Mouse (Mus musculus) megakaryocyte-erythroid progenitor cell, adult 5-6 weeks (primary cell): ENCODE measurements around the gene Btbd6. TPM values are rescaled to one million over a fixed set of nuclear protein-coding genes. Genes with fewer than 3 reads are reported as not detected.

Experiments used
- ATAC-seq: replicated peaks from 2 replicates; pipeline ENCODE4 v1.8.0; 2016; ENCODE audit warnings: mild to moderate bottlenecking, inconsistent platforms; ENCODE audit not compliant: severe bottlenecking, poor library complexity, low FRiP score, low TSS enrichment
- total RNA-seq, 2 experiments: library from RNA; stranded (forward) in 1 of 2; stranded (reverse) in 1 of 2; fragments of 200-1000, 215-1000 nt in 1 of 2; fragments of >200 nt in 1 of 2; fragmentation: Nextera tagmentation in 1 of 2; gene quantifications; 2 replicates each; pipeline ENCODE4 v1.2.3; 2014 to 2017

The Btbd6 gene
- total RNA-seq (2014; fragmentation: Nextera tagmentation) (4.2 and 6.5 TPM in 2 replicates), total RNA-seq (2017) (5.0 and 8.7 TPM in 2 replicates)

DNA sequence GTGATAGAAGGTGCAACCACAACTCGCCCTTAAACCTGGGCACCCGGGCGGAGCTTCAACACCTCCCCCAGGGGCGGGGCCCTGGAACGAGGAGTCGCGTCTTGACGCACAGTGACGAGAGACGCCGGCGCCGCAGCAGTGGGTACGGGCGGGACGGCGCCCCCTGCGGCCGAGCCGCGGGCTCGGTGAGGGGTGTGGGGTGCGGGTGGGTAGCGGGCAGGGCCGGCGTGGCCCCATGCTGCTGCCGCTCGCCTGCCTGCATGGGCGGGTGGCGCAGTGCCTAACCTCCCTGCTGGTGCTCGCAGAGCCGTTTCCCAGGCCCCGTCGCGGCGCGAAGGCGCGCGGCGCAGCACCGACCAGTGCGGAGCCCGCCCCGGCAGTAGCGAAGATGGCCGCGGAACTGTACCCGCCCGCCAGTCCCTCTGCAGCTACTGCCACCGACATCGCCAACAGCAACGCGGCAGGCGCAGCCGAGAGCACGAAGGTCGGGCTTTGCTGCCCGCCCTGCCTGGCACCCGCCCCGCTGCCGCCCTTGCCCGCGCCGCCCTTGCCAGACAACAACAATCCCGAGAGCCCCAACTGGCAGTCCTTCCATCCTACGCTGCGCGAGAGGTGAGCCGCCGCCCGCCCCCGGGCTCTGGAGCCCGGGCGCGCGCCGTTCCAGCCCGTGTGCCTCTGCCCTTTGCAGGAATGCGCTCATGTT is at the start of gene Btbd6:
Gene Btbd6 (plus strand): TSS at position 112 of the 703 bp plus-strand sequence.
- peak; percentile 82 for ATAC-seq

DNA sequence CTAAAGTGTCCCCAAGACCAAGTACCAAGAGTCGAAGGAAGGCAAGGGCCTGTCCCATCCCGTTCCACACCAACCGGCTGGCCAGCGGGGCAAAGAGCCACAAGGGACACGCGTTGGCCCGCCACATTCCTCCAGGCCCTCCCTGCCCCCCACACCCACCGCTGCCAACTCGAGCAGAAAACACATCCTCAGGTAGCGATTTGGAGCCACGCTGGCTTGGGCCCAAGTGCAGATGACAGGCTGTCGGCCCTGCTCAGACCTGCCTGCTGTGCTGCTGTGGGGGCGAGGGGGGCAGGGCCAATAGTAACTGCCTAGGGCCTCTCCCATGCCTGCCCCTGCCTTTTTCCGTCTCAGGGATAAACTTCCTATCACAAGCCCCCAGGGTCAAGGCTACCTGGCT is 49.0 kb upstream of the Btbd6 start:
- ATAC-seq = no peak

DNA sequence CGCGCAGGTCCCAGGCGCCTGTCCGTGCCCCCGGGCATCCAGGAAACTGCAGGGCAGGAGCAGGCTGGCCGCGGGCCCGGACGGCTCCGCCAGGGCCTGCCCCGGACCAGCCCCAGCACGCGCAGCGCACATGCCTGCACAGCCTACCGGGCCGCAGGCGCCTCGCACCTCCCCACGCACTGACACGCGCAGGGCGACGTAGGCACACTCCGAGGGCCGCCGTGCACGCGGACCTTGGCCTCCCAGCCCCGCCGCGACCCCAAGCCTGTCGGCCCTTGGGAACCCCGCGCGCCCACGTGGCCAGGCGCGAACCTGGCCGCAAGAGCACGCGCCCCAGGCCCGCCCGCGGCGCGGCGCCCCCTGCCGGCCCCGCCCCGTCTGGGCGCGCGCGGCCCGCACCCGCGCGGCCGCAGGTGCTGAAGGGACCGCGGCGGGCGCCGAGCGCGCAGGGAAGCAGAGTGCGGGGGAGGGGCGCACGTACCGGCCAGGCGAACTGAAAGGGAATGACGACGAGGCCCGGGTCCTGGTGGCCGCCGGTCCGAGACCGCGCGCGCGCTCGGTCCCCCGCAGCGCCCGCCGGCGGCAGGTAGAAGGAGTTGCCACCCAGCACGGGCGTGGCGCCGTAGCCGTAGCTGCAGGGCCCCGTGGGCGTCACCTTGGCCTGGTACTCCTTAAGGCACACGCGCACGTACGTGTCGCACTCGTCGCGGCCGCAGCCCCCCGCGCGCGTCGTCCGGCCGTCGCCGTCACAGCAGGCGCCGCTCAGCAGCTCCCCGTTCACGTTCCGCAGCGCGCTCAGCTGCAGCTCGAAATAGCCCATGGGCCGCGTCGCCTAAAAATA is 47.7 kb upstream of the Btbd6 start:
- no peak for ATAC-seq

DNA sequence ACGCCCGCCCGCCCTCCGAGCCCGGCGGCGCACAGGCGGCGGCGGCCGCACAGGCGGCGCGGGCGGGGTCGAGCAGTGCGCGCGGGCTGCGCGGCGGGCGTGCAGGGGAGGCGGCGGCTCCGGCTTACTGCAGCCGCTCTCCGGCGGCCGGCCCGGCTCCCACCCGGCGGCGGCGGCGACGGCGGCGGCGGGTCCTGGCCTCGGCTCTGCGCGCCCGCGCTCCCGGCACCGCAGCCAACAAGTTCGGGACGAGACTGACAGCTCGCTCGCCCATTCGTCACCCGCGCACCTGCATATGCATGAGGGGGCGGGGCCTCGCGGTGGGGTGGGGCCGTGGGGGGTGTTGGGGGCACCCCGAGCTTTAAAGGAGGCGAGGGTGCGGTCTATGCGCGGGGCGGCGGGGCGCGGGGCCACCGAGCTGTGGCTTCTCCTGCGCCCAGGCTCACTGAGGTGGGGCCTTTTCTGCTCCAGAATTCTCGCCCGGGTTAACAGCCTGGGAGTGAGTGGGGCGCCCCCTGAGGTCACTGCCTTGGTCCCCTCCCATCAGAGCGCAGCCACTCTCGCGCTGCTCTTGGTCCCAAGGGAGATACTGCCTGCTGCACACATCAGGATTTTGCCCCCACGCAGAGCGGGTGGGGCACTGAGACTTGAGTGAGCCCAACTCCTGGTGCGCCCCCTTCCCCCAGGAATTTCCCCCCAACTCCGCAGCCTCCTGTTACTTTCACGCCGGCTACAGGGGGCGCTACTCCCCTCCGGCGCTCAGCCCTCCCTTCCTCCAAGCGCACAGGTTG is 46.5 kb upstream of the Btbd6 start, which contains the start of gene Jag2:
Gene Jag2 (minus strand): TSS at position 215 of the 791 bp plus-strand sequence.
- ATAC-seq = peak; percentile 14; the same call in 1 of the 2 replicates

DNA sequence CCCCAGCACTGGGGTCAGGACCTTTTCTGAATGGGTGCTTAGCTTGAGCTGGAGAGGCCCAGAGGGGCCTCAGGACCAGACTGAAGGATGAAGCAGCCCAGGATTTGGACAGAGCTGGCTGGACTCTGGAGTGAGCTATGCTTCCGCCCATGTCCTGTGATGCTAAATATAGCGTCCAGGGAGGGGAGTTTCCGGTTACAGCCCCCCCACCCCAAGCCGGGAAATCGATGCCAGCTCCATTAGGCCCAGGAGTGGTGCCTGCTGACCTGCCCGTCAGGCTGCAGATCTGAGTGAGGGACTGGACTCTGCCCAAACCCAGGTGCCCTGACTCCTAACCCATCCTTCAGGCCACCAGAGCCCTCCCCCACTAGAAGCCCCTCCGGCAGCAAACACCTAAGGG is 43.6 kb upstream of the Btbd6 start:
- no peak for ATAC-seq

DNA sequence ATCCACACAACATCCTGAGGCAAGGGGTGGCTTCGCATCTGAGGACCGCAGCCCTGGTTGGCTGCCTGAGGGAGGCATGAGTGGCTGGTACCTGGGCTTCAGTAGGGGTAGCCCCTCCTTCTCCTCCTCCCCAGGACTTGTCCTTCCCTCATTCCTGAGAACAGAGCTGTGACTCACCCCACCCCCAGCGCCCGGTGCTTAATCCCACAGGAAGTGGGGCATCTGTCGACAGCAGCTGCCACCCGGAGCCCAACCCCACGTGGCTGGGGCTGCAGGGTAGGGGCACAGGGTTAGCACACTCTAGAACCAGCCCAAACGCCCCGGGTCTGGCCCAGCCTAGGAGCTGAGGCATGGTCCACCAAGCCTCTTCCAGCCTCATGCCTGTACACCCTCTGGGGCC is 38.4 kb upstream of the Btbd6 start:
- ATAC-seq = no peak

DNA sequence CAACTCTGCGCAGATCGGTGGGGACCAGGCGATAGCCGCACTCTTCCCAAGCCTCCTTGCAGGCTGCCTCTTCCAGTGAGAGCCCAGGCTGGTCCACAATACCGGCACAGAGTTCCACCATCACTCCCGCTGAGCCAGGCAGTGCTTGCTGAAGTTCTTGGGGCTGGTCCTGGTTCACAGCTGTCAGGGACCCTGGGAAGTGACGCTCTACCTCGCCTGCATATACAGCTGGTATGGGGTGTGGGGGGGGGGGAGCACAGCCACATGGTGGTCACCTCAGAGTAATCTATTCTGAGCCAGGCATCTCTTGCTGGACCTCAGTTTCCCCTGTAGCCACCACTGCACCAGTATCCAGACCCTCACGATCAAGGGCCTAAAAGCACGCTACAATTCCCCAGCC is 37.9 kb upstream of the Btbd6 start:
- ATAC-seq = no peak

DNA sequence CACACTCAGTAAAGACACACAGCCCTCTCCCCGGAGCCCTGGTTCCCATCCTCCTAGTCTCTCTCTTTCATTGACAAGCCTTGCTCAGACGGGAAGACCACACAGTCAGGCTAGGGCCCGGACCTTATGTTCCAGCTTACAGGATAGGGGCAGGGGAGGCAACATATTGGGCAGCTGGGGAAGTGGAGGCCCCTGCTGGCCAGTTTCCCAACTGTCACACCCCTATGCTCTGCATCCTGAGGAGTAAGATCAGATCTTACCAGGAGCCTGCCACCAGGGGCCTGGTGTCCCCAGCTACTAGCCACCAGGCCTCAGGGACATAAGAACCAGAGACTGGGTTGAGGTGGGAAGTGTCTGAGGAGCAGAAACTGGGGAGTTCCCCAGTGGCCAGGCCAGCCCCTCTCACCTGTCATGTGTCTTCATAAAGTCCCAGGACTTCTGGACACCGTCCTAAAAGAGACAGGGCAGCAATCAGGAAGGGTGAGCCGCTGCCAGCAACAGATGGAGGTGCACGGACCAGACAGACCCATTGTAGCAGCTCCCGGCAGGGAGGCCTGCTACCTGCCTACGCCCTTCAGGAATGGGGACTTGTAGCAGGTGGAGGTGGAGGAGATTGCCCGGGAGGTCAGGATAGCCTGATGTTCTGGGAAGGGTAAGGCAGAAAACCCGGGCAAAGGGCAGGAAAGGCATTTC is 37.3 kb upstream of the Btbd6 start:
- ATAC-seq = peak; percentile 35

DNA sequence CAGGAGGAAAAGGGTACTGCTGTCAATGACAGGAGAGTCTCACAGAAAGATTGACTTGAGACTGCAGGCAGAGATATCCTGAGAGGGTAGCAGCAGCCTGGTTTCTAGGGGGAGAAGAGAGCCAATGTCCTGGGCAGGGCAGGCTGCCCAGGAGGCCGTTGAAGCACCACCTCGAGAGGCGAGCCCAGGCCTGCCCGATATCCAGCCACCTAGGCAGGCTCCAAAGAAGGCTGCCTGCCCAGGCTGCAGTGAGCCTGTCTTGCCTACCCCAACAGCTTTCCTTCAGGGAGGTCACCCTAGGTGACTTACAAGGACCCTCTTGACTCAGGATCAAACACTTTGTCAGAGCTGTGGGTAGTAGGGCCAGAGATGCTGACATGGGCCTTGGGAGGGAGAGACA is 36.0 kb upstream of the Btbd6 start:
- ATAC-seq = no peak

DNA sequence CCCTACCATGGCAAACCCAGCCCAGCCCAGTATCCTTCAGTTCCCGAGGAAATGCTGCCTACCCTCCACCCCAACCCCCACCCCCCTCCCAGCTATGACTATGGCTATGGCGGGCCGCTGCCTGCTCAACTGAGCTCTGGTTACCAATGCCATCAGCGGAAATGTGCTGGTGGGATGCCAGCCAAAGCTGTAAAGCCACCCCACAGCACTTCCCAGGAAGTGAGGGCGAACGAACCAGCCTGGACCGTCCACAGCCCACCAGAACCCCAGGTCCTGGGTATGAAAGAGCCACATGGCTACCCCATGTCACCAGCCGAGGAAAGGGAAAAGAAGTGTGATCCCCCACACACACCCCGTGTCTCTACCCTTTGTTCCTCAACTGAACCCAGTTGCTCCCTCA is 35.6 kb upstream of the Btbd6 start:
- no peak for ATAC-seq

DNA sequence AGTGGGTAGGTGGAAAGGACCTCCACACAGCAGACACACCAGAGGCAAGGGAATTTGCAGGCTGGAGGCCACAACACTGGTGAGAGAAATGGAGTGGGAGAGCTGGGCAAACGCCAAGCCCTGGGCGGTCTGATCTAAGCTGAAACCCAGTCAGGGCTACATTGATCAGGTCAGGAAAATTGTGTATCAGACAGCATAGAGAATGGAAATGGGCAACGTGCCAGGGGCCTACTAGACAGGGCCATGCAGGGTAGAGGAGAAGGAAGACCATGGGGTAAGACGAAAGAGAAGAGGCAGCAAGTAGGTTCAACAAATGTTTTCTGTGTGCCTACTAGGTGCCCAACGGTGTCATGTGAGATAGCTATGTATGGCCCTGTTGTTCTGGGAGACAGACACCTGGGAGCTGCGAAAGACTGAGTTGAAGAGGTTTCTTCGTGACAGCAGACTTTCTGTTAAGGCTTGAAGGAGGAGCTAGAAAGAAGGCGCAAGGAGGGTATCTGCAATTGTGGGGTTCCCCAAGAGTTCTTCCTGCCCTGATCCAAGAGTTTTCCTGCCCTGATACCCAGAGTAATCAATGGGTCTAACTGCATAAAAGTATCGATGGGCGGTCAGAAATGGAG is 35.0 kb upstream of the Btbd6 start:
- ATAC-seq = no peak

DNA sequence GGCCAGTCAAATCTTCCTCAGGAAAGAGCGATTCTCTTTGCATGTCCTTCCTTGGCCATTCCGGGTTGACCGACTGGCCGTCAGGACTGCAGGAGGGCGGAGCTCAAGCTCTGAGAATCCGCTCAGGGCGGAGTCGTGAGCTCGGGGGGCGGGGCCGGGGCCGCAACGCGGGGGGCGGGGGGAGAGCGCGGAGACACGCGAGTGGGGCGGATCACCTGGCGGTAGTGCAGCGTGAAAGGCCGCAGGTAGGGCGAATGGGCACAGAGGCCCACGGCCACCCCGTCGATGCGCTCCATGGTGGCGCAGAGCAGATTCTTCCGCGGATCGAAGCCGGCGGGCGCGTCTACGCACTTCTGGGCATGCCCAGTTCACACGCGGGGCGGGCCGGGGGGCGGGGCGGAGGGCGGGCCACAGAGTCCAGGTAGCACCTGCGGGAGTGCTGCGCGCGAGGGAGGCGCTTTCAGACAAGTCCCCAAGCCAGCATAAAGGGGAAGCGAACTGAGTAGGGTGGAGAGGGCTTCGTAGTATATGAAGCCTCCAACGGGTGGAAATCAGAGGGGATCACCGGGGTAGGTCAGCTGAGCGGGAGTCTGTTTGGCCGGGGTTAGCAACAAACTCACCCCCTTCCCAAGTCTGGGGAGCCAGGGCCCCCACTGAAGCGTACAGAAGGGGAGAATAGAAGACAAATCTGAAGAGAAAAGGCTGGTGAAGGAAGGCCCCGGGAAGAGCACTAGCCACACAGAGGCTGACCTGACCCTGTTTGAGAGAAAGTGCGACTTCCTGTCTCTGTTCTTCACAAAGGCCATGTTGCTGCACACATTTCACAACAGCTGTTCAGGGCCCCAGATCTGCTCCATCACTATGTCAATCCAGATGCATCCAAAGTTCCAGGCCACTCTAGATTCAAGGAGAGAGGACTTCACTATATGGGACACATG is 34.2 kb upstream of the Btbd6 start, which contains the start of gene Nudt14:
Gene Nudt14 (minus strand): TSS at position 349 of the 938 bp plus-strand sequence.
- peak; percentile 54 for ATAC-seq

DNA sequence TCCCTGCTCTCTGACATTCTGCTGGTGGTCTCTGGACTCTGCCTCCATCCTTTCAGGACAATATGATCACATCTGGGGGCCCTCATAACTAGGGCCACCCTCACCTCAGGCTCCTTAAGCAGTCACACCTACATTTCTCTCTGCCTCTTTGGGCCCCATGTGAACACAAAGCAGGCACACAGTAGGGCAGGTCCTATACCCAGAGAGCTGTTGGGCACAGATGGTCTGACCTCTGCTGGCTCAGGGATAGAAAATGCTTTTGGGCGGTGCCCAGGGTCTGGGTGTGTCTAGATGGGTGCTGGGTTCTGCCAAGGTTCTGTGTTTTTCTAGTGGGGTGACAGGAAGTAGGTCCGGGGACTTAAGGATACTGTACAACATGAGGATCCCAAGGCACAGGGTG is 32.6 kb upstream of the Btbd6 start:
- ATAC-seq = no peak

DNA sequence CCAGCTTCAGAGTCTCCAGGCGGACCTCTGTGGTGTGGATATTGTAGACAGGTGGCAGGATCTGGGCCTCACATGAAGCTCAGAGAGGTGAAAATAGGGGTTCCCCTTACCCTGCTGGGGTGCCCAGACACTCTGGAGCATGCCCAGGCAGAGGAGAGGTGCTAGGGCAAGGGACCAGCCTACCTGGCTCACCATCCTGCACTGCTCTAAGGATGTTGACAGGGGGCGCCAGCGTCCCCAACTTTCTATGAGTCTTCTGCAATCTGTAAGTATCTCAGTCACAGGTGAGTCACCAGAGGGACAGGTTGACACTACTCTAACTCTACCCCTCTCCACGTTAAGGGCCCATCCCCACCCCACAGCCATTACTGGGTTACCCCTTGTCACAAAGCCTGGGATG is 29.0 kb upstream of the Btbd6 start:
- ATAC-seq = 0 out of 2 replicates have a peak, but pooled peaks have one; percentile 14

DNA sequence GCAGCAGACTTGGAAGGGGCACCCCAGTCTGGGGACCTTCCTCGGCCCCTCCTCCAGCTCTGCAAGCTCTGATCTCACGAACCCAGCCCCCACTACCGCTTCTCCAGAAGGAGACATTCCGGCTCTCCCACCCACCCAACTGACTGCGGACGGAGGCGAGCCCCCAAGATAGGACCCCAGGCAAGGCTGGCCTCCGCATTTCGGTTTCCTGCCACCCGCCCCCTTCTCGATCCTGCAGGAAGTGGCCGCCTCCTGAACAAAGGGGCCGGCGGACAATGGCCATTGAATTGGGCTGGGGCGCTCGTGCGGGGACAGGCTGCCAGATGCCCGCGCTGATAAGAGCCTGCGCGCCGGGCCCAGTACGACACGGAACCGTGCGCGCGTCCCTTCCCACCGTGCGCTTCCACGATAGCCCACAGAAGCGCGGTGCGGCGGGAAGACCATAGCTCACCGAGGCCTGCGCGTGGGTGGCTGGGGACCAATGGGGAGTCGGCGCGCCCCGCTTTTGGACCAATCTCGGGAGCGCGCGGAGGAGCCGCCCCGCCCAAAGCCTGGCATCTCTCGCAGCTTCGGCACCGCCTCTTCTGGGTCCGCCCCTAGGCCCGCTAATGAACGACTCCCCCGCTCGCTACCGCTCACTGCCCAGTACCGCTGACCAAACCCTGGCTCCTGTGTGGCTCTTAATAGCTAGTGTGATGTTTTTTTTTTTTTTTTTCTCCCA is 26.1 kb upstream of the Btbd6 start:
- ATAC-seq = peak; percentile 78

DNA sequence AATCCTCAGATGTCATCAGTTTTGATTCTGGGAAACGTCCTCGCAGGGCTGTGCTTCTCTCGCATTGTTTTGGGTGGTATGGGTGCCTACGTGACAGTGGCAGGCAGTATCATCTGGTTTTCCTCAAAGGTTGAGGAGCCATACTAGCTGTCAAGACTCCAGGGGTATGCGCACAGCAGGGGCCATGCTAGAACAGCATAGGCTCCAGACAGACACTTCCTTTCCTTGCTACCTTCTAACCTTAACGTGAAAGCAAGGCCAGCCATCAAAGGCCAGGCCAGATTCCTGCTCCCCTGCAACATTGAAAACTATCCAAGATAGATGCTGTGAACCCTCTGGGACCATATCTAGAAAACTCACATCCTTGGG is 25.5 kb upstream of the Btbd6 start:
- no peak for ATAC-seq

DNA sequence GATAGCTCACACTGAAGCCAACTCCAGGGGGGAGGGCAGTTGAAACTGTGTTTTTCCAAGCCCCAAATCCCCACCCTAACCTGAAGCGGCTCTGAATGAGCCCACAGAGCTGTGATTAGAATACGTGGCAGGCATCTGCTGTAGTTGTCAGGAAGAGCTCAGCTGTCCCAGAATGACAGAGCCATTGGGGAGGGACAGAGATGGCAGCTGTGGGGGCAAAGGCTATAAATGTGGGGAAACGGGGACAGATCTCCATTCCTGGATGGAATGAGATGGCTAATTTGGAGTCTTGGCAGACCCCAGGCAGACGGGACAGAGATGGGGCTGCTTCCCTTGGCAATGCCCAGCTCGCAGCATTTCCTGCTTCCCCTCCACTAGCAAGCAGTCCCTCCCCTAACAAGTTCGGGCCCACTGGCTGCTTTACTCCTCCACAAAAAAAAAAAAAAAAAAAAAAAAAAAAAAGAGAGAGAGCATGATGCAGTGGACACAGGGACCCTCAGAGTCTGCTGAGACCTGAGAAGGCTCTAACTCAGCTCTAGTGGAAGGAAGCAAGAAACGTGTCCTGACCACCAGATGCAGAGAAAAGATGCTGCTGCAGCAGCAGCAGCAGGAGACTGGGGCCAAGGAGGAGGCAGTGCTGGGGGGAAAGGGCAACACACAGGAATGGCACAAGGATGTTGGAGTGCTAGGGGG is 25.0 kb upstream of the Btbd6 start:
- no peak for ATAC-seq
